9 mouse cellular contexts compared by ENCODE assay signal in the genomic region with DNA sequence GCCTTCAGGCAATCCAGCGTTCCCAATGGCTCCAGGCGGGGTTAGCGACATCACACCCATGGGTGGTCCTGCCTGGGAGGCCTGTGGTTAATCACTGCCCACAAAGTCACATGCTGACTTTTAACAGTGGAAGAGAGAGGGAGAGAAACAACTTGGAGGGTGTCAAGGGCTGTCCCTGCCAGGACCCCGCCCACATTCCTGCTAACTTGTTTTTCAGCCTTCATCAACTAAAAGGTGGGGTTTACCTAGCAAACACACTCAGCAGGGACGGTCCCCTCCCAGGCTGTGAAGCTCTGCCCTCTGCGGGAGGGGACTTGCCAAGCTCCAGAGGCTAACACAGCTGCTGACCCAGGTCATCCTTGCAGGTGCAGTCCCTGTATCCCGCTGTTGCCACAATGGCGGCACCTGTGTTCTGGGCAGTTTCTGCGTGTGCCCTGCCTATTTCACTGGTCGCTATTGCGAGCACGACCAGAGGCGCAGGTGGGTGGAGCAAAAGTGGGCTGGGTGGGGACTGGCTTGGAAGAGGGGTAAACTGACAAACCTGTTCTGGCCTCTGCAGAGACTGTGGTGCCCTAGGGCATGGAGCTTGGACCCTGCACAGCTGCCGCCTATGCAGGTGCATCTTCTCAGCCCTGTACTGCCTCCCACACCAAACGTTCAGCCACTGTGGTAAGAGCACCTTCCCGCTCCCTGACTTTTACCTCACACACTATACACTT. TPM values are rescaled to one million over a fixed set of nuclear protein-coding genes. Genes with fewer than 3 reads are reported as not detected.
DNase-seq lines count a peak whose midpoint lies in the region; ATAC-seq and TF ChIP-seq lines count a peak whose summit lies in the region.
"Had no signal": no experiment of that assay in that cellular context is flagged by ENCODE, and none has a peak within 500 bp of the region (broad histone marks: within the 10 kb centered on the region; RNA-seq: fewer than 3 reads in every experiment).

No protein-coding gene starts in this region.

- H3K79me2 ChIP-seq in CH12.LX (replicated peaks; ENCODE audit: control insufficient read depth, extremely low read depth, insufficient read depth, poor library complexity, severe bottlenecking): no peaks in the 10 kb centered on the region

- WGBS in hindbrain, embryonic 10.5 days: 4% methylated on average over 16 of the region's 16 CpGs
- 6% methylated on average over 16 of the region's 16 CpGs for WGBS in limb, embryonic 13.5 days
- 5% methylated on average over 16 of the region's 16 CpGs for WGBS in neural tube, embryonic 14.5 days

- peaks cover 18% of the 10 kb centered on the region for H3K27me3 ChIP-seq in CH12.LX (replicated peaks)
- H3K27me3 ChIP-seq in hindbrain, embryonic 10.5 days (ENCODE audit: insufficient read depth, poor library complexity, severe bottlenecking): peaks cover 46% of the 10 kb centered on the region
- peaks cover 47% of the 10 kb centered on the region for H3K27me3 ChIP-seq in limb, embryonic 13.5 days
- H3K27me3 ChIP-seq in neural tube, embryonic 14.5 days (ENCODE audit: control insufficient read depth, insufficient read depth, low read length): peaks cover 13% of the 10 kb centered on the region

- peak overlapping the region; percentile 23 for H3K4me2 ChIP-seq in CH12.LX (ENCODE audit: insufficient read depth, low read depth, poor library complexity, severe bottlenecking)
- H3K4me2 ChIP-seq in limb, embryonic 13.5 days (replicated peaks): peak overlapping the region; percentile 57
- H3K4me2 ChIP-seq in neural tube, embryonic 14.5 days (ENCODE audit: low read depth, low read length): peak overlapping the region; percentile 37

- DNase-seq in CH12.LX (ENCODE audit: extremely low read depth): peak; percentile 55
- DNase-seq in T-cell, adult 2 months (ENCODE audit: low spot score): peak; percentile 12
- DNase-seq in hindbrain, embryonic 10.5 days (ENCODE audit: low spot score): peak; percentile 18
- DNase-seq in gastrocnemius, postnatal 4 days (ENCODE audit: low spot score in 2 of 2): no peak
- DNase-seq in c-Kit-positive CD71-positive TER-119-positive erythroid progenitor cells, embryonic 14.5 days (ENCODE audit: low spot score): no peak

- peak; percentile 81 for ATAC-seq in limb, embryonic 13.5 days (ENCODE audit: low FRiP score, low read depth)
- peak; percentile 56; the same call in 1 of the 2 replicates for ATAC-seq in neural tube, embryonic 14.5 days (ENCODE audit: low read depth)

- no peak overlapping the region for H3K9ac ChIP-seq in CH12.LX (ENCODE audit: insufficient read depth, low read depth)
- no peak overlapping the region for H3K9ac ChIP-seq in limb, embryonic 13.5 days
- H3K9ac ChIP-seq in neural tube, embryonic 14.5 days (replicated peaks; ENCODE audit: low read depth, low read length): 0 out of 2 replicates have a peak overlapping the region, but pooled peaks have one; percentile 11

- TF ChIP-seq RAD21 in CH12.LX (IDR thresholded peaks at IDR 0.05; ENCODE audit: low read depth, low read length): no peak

- TF ChIP-seq CTCF in CH12.LX (conservative IDR thresholded peaks at IDR 0.05 in 1 of 2, IDR thresholded peaks at IDR 0.05 in 1 of 2; ENCODE audit: low read depth in 2 of 2, low read length in 2 of 2): no peak

- H3K4me3 ChIP-seq in CH12.LX (replicated peaks in 1 of 3; ENCODE audit: low read depth in 2 of 3, low read length in 2 of 3, poor library complexity in 1 of 3): peak overlapping the region in 1 of 3 experiments; percentile 17
- H3K4me3 ChIP-seq in hindbrain, embryonic 10.5 days: peak overlapping the region; percentile 37
- peak overlapping the region; percentile 28 for H3K4me3 ChIP-seq in limb, embryonic 13.5 days
- H3K4me3 ChIP-seq in neural tube, embryonic 14.5 days (ENCODE audit: low read depth, low read length): peak overlapping the region; percentile 10; the same call in 1 of the 2 replicates
- H3K4me3 ChIP-seq: erythroblast, embryonic 14.5 days had no signal

- peaks cover 8 to 15% of the 10 kb centered on the region in 2 experiments for H3K4me1 ChIP-seq in CH12.LX (ENCODE audit: control insufficient read depth in 1 of 2, insufficient read depth in 2 of 2)
- peaks cover 10% of the 10 kb centered on the region for H3K4me1 ChIP-seq in hindbrain, embryonic 10.5 days (replicated peaks)
- H3K4me1 ChIP-seq in limb, embryonic 13.5 days: peaks cover 13% of the 10 kb centered on the region
- peaks cover 7% of the 10 kb centered on the region; the same call in 1 of the 2 replicates for H3K4me1 ChIP-seq in neural tube, embryonic 14.5 days (ENCODE audit: control insufficient read depth, insufficient read depth, low read length)

- TF ChIP-seq EP300 in CH12.LX (IDR thresholded peaks at IDR 0.05; ENCODE audit: low read length): no peak

- H3K36me3 ChIP-seq in CH12.LX (replicated peaks in 1 of 2; ENCODE audit: control insufficient read depth in 1 of 2, insufficient read depth in 1 of 2, low read length in 1 of 2): no peaks in the 10 kb centered on the region
- H3K36me3 ChIP-seq in hindbrain, embryonic 10.5 days: no peaks in the 10 kb centered on the region
- H3K36me3 ChIP-seq in limb, embryonic 13.5 days: no peaks in the 10 kb centered on the region
- H3K36me3 ChIP-seq in neural tube, embryonic 14.5 days (ENCODE audit: control insufficient read depth, insufficient read depth, low read length): no peaks in the 10 kb centered on the region

- in situ Hi-C loops in CH12.LX (cut with MboI; ENCODE audit: low pct_ligation_motif_present, low pct_unique_long_range_greater_than_20kb, low sequenced_read_pairs): no loop called here

- H3K9me3 ChIP-seq in CH12.LX (replicated peaks; ENCODE audit: low read length): peaks cover 3% of the 10 kb centered on the region
- H3K9me3 ChIP-seq in hindbrain, embryonic 10.5 days: no peaks in the 10 kb centered on the region
- no peaks in the 10 kb centered on the region for H3K9me3 ChIP-seq in limb, embryonic 13.5 days
- H3K9me3 ChIP-seq in neural tube, embryonic 14.5 days (ENCODE audit: control insufficient read depth, low read length): no peaks in the 10 kb centered on the region

- H3K27ac ChIP-seq in CH12.LX (ENCODE audit: insufficient read depth, low read depth): no peak overlapping the region
- no peak overlapping the region for H3K27ac ChIP-seq in hindbrain, embryonic 10.5 days
- H3K27ac ChIP-seq in limb, embryonic 13.5 days: no peak overlapping the region
- H3K27ac ChIP-seq in neural tube, embryonic 14.5 days (ENCODE audit: low read depth, low read length): no peak overlapping the region

- dilution Hi-C loops in CH12.LX (cut with MboI; ENCODE audit: extremely low pct_ligation_motif_present, extremely low pct_unique_long_range_greater_than_20kb, low sequenced_read_pairs): no loop called here

- TF ChIP-seq POLR2A in CH12.LX (IDR thresholded peaks at IDR 0.05; ENCODE audit: low read depth, low read length): no peak

TF ChIP-seq in CH12.LX, 34 proteins besides CTCF, POLR2A, EP300 and RAD21:
- TF ChIP-seq ZC3H11A (IDR thresholded peaks at IDR 0.05; ENCODE audit: low read depth, low read length) (no peak), TCF12 (IDR thresholded peaks at IDR 0.05; ENCODE audit: low read depth, low read length) (peak; percentile 73), ZNF384 (IDR thresholded peaks at IDR 0.05; ENCODE audit: low read depth, low read length) (no peak), BHLHE40 (IDR thresholded peaks at IDR 0.05; ENCODE audit: low read depth, low read length) (peak; percentile 50)

RNA-seq across cellular contexts. Expression of gene Cfc1, which starts 1.5 kb away (rescaled TPM):
- total RNA-seq in CH12.LX (2012; rRNA removed) (not detected in 2 replicates), CH12.LX (2014; rRNA removed) (not detected in 2 replicates)
- polyA plus RNA-seq in CH12.LX (2012; ENCODE audit: insufficient read length, low read depth): not detected in 2 replicates
- polyA plus RNA-seq in hindbrain, embryonic 10.5 days (2016; fragmentation: Nextera tagmentation; extraction: Ambion mirVana): not detected in 2 replicates
- 0.19 and 0.24 TPM in 2 replicates for polyA plus RNA-seq in limb, embryonic 13.5 days (2015; fragmentation: Nextera tagmentation; extraction: Ambion mirVana)
- polyA plus RNA-seq in neural tube, embryonic 14.5 days (2014; fragmentation: Nextera tagmentation; extraction: Ambion mirVana): not detected in 2 replicates
- total RNA-seq in gastrocnemius, postnatal 4 days (2021): not detected
- polyA plus RNA-seq: erythroblast, embryonic 14.5 days; spleen, adult 2 months had no signal

RNA-seq across cellular contexts. Expression of gene Prss40, which starts 23.8 kb away (rescaled TPM):
- not detected in 2 replicates for total RNA-seq in CH12.LX (2012; rRNA removed)
- not detected in 2 replicates for total RNA-seq in CH12.LX (2014; rRNA removed)
- polyA plus RNA-seq in CH12.LX (2012; ENCODE audit: insufficient read length, low read depth): not detected in 2 replicates
- polyA plus RNA-seq in hindbrain, embryonic 10.5 days (2016; fragmentation: Nextera tagmentation; extraction: Ambion mirVana): not detected in 2 replicates
- polyA plus RNA-seq in limb, embryonic 13.5 days (2015; fragmentation: Nextera tagmentation; extraction: Ambion mirVana): 0.11 TPM in 1 of 2 replicates, not detected in the other
- polyA plus RNA-seq in neural tube, embryonic 14.5 days (2014; fragmentation: Nextera tagmentation; extraction: Ambion mirVana): not detected in 2 replicates
- not detected for total RNA-seq in gastrocnemius, postnatal 4 days (2021)
- polyA plus RNA-seq: erythroblast, embryonic 14.5 days; spleen, adult 2 months had no signal

RNA-seq across cellular contexts. Expression of gene Prss39, which starts 38.7 kb away (rescaled TPM):
- total RNA-seq in CH12.LX (2012; rRNA removed) (not detected in 2 replicates), CH12.LX (2014; rRNA removed) (not detected in 2 replicates)
- 0.19 TPM in 1 of 2 replicates, not detected in the other for polyA plus RNA-seq in CH12.LX (2012; ENCODE audit: insufficient read length, low read depth)
- not detected in 2 replicates for polyA plus RNA-seq in hindbrain, embryonic 10.5 days (2016; fragmentation: Nextera tagmentation; extraction: Ambion mirVana)
- polyA plus RNA-seq in limb, embryonic 13.5 days (2015; fragmentation: Nextera tagmentation; extraction: Ambion mirVana): not detected in 2 replicates
- polyA plus RNA-seq in neural tube, embryonic 14.5 days (2014; fragmentation: Nextera tagmentation; extraction: Ambion mirVana): not detected in 2 replicates
- not detected for total RNA-seq in gastrocnemius, postnatal 4 days (2021)
- polyA plus RNA-seq: erythroblast, embryonic 14.5 days had no signal

RNA-seq across cellular contexts. Expression of gene Amer3, which starts 42.5 kb away (rescaled TPM):
- total RNA-seq in CH12.LX (2012; rRNA removed): 0.04 TPM in 1 of 2 replicates, not detected in the other
- 0.09 and 0.17 TPM in 2 replicates for total RNA-seq in CH12.LX (2014; rRNA removed)
- 0.15 and 0.20 TPM in 2 replicates for polyA plus RNA-seq in CH12.LX (2012; ENCODE audit: insufficient read length, low read depth)
- 1.6 and 4.9 TPM in 2 replicates for polyA plus RNA-seq in hindbrain, embryonic 10.5 days (2016; fragmentation: Nextera tagmentation; extraction: Ambion mirVana)
- 0.04 and 0.09 TPM in 2 replicates for polyA plus RNA-seq in limb, embryonic 13.5 days (2015; fragmentation: Nextera tagmentation; extraction: Ambion mirVana)
- 29.2 and 33.1 TPM in 2 replicates for polyA plus RNA-seq in neural tube, embryonic 14.5 days (2014; fragmentation: Nextera tagmentation; extraction: Ambion mirVana)
- not detected for total RNA-seq in gastrocnemius, postnatal 4 days (2021)
- polyA plus RNA-seq: erythroblast, embryonic 14.5 days had no signal

Comparison
In these comparisons a context has a peak if more than half of its experiments do, and no peak if none do; other contexts are left out.
1. DNase-seq: peak in CH12.LX (single experiment), T-cell, adult 2 months (single experiment) and hindbrain, embryonic 10.5 days (single experiment); none in gastrocnemius, postnatal 4 days (0 of 2) and c-Kit-positive CD71-positive TER-119-positive erythroid progenitor cells, embryonic 14.5 days (single experiment).
2. Peak in every context shown above with its lines, with median percentiles within 50 percentile points of each other: H3K4me2 ChIP-seq.